Mouse (Mus musculus): Measurements from ENCODE around the gene Prpf4. TPM values are rescaled to one million over a fixed set of nuclear protein-coding genes. Genes with fewer than 3 reads are reported as not detected.

Gene Prpf4
- polyA plus RNA-seq (2015; fragmentation: Nextera tagmentation; extraction: Ambion mirVana) = 6.9 and 8.0 TPM in 2 replicates

DNA sequence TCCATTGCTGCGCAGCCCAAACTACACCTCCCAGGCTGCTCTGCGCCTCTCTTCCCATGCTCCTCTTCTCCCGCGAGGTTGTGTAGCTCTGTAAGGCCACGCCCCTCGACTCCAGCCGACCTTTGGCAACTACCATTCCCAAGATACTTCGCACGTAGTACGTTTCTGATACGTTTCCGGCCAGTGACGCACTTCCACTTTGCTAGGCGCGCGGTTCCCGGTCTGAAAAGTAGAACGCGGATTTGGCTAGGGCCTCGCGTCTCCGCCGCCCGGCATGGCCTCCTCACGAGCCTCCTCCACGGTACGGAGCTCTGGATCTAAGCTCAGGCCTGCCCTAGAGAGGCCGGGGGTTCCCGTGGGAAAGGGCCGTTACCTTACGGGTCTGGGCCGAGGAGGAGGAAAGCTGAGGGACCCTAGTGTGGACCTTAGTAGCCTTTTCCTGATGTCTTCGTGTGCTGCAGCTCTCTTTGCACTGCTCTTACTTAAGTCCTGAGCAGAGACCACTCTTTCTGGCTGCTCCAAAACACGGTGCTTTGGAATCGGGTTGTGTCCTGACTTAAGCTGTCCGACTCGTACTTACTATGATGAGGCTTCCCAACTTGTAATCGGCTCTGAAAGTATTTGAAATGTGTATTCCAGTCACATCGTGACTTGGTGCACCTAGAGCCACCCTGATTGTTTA lies at the start of gene Prpf4, which contains the start of gene Cdc26:
TSS of gene Prpf4 (plus strand) at position 197 of the 682 bp plus-strand sequence.
TSS of gene Cdc26 (minus strand) at position 42 of the 682 bp plus-strand sequence.
- Histone ChIP-seq H3K9ac (ENCODE audit: low read depth, low read length) (peak within 1 kb of the TSS; percentile 72), H3K27me3 (replicated peaks; ENCODE audit: control insufficient read depth, insufficient read depth, low read length) (no peaks in the 10 kb centered on the region), H3K27ac (ENCODE audit: low read depth, low read length) (peak within 1 kb of the TSS; percentile 84), H3K4me1 (replicated peaks; ENCODE audit: control insufficient read depth, insufficient read depth, low read length) (no peaks in the 10 kb centered on the region), H3K4me3 (ENCODE audit: low read depth, low read length) (peak within 1 kb of the TSS; percentile 65), H3K4me2 (replicated peaks; ENCODE audit: low read depth) (peak within 1 kb of the TSS; percentile 67), H3K9me3 (ENCODE audit: control insufficient read depth) (no peaks in the 10 kb centered on the region), H3K36me3 (ENCODE audit: control insufficient read depth, insufficient read depth) (peaks cover 23% of the 10 kb centered on the region)
- peak; percentile 98 for ATAC-seq
- WGBS = under 1% methylated on average over 39 of the region's 39 CpGs
- no peak for TF ChIP-seq CTCF (IDR thresholded peaks at IDR 0.05; ENCODE audit: low read depth)

DNA sequence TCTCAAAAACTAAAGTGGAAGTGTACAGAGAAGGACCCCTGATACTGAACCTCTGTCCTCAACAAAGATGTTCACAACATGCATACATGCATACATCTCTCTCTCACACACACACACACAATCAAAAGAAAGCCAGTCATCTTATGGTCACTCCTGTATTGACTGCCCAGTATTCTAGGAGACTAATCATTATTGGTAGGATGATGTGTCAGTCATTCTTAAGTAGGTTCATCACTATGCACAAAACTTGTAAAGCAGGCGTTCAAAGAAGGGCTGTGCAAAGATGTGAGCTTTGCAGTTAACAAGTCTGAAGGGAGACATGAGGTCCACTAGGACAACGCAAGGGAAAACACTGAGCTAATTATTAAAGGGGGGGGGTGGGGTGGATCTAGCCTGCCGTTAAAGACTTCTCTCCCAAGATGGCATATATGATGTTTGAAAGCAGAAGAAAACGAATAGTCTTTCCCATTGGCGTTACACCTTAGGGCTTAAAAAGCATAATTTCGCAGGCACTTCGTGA lies 49.3 kb upstream of the Prpf4 start:
- Histone ChIP-seq H3K4me2 (replicated peaks; ENCODE audit: low read depth) (peak overlapping the region; percentile 75), H3K9me3 (ENCODE audit: control insufficient read depth) (no peaks in the 10 kb centered on the region), H3K27ac (ENCODE audit: low read depth, low read length) (peak overlapping the region; percentile 85; the same call in 1 of the 2 replicates), H3K4me3 (ENCODE audit: low read depth, low read length) (peak overlapping the region; percentile 83), H3K27me3 (replicated peaks; ENCODE audit: control insufficient read depth, insufficient read depth, low read length) (no peaks in the 10 kb centered on the region), H3K9ac (ENCODE audit: low read depth, low read length) (peak overlapping the region; percentile 68), H3K4me1 (replicated peaks; ENCODE audit: control insufficient read depth, insufficient read depth, low read length) (peaks cover 6% of the 10 kb centered on the region; the same call in 1 of the 2 replicates), H3K36me3 (ENCODE audit: control insufficient read depth, insufficient read depth) (peaks cover 9% of the 10 kb centered on the region; the same call in 1 of the 2 replicates)
- 38% methylated on average over 7 of the region's 7 CpGs for WGBS
- ATAC-seq = no peak
- no peak for TF ChIP-seq CTCF (IDR thresholded peaks at IDR 0.05; ENCODE audit: low read depth)

DNA sequence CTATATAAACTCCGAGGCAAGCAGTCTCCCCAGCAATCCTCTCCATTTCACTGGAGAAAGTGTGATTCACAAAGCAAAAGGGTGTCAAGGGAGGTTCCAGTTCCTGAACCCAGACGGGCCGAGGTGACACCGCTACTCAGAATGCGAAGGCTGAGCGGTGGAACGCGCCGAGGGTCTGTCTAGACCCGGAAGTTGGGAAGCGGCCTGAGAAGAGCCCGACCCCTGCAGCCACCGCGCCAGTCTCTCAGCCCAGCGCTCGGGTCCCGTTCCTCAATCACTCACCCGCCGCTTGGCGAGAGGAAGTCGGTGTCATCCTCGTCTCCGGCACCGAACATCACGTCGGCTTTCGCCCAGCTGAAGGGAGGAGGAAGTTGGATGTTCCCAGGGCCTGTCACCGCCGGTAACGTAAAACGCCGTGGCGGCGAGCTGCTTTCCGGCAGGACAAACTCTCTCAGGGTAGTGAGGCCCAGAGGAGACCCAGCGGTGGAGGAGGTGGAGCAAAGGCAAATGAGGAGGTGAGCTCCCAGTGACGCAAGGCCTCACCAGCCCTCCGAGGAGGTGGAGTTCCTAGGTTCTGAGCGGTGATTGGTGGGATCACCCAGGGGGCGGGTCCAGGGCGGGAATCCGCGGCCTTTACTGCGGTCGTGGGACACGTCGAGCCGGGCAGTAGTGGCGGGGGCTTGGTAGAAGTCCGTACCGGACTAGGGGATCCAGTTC lies 48.4 kb upstream of the Prpf4 start, which contains the start of the genes Fkbp15 and Slc31a1:
TSS of gene Fkbp15 (minus strand) at position 461 of the 717 bp plus-strand sequence.
TSS of gene Slc31a1 (plus strand) at position 640 of the 717 bp plus-strand sequence.
- under 1% methylated on average over 51 of the region's 51 CpGs for WGBS
- peak within 1 kb of the TSS; percentile 87 for H3K27ac ChIP-seq (ENCODE audit: low read depth, low read length)
- H3K4me3 ChIP-seq (ENCODE audit: low read depth, low read length) = peak within 1 kb of the TSS; percentile 83
- peak within 1 kb of the TSS; percentile 86 for H3K9ac ChIP-seq (ENCODE audit: low read depth, low read length)
- peak within 1 kb of the TSS; percentile 75 for H3K4me2 ChIP-seq (replicated peaks; ENCODE audit: low read depth)
- H3K27me3 ChIP-seq (replicated peaks; ENCODE audit: control insufficient read depth, insufficient read depth, low read length) = no peaks in the 10 kb centered on the region
- peaks cover 9% of the 10 kb centered on the region; the same call in 1 of the 2 replicates for H3K36me3 ChIP-seq (ENCODE audit: control insufficient read depth, insufficient read depth)
- TF ChIP-seq CTCF (IDR thresholded peaks at IDR 0.05; ENCODE audit: low read depth) = no peak
- no peaks in the 10 kb centered on the region for H3K9me3 ChIP-seq (ENCODE audit: control insufficient read depth)
- peaks cover 7% of the 10 kb centered on the region; the same call in 1 of the 2 replicates for H3K4me1 ChIP-seq (replicated peaks; ENCODE audit: control insufficient read depth, insufficient read depth, low read length)
- peak; percentile 100 for ATAC-seq

DNA sequence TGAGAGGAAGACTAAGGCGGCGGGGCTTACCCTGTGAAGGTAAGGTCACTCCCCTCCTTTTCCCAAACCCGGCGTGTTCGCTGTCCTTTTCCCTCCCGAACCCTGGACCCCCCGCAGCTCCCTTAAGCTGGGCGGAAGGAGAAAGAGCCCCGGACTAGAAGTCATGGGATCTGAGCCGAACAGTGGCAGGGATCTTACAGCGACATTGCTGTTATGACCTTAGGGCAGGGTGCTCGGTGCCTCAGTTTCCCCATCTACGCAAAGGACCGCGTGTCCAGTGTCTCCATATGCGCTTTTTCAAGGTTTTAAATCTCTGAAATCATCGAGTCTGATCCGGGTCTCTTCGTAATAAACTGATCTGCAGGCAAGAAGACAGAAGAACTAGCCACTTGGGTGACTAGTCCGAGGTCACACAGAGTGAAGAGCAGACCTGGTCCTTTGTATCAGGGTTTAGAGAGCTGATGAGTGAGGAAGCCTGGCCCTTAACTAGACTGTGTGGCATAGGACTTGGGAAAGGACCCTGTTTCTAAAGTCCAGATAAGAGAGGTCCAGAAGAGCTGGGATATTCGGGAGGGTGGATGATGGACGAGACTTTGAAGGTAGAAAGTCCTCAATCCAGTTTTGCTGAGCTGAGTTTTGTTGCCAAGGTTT lies 47.7 kb upstream of the Prpf4 start:
- no peak for TF ChIP-seq CTCF (IDR thresholded peaks at IDR 0.05; ENCODE audit: low read depth)
- Histone ChIP-seq H3K9me3 (ENCODE audit: control insufficient read depth) (no peaks in the 10 kb centered on the region), H3K36me3 (ENCODE audit: control insufficient read depth, insufficient read depth) (peaks cover 9% of the 10 kb centered on the region; the same call in 1 of the 2 replicates), H3K27ac (ENCODE audit: low read depth, low read length) (peak overlapping the region; percentile 87), H3K27me3 (replicated peaks; ENCODE audit: control insufficient read depth, insufficient read depth, low read length) (no peaks in the 10 kb centered on the region), H3K9ac (ENCODE audit: low read depth, low read length) (peak overlapping the region; percentile 86), H3K4me2 (replicated peaks; ENCODE audit: low read depth) (peak overlapping the region; percentile 74), H3K4me1 (replicated peaks; ENCODE audit: control insufficient read depth, insufficient read depth, low read length) (peaks cover 7% of the 10 kb centered on the region; the same call in 1 of the 2 replicates), H3K4me3 (ENCODE audit: low read depth, low read length) (peak overlapping the region; percentile 83)
- ATAC-seq = peak; percentile 45; the same call in 1 of the 2 replicates
- whole genome bisulfite sequencing = under 1% methylated on average over 22 of the region's 22 CpGs

DNA sequence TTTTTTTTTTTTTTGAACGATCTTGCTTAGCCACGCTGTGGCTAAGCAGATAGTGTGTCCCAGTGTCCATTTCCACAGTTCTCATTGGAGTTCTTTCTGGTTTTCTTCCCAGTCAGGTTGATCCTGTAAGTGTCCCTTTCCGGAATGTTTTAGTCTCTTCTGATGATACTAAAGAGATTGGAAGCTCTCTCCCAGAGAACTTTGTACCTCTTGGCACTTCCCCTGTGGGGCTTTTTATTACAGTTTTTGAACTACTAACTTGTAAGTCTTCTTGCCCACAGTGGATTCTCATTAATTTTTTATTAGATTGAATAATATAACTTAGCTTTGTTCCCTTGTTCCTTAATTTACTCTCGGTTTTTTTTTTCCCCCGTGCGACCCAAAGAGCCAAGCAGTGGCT lies 47.0 kb upstream of the Prpf4 start:
- 11% methylated on average over 6 of the region's 6 CpGs for WGBS
- H3K27ac ChIP-seq (ENCODE audit: low read depth, low read length) = peak overlapping the region; percentile 87; the same call in 1 of the 2 replicates

More for the DNA sequence above, 47.0 kb upstream of the Prpf4 start:
- H3K4me1 ChIP-seq (replicated peaks; ENCODE audit: control insufficient read depth, insufficient read depth, low read length) = peaks cover 7% of the 10 kb centered on the region; the same call in 1 of the 2 replicates
- H3K9me3 ChIP-seq (ENCODE audit: control insufficient read depth) = no peaks in the 10 kb centered on the region
- peak overlapping the region; percentile 86 for H3K9ac ChIP-seq (ENCODE audit: low read depth, low read length)
- no peak for TF ChIP-seq CTCF (IDR thresholded peaks at IDR 0.05; ENCODE audit: low read depth)
- ATAC-seq = no peak
- peaks cover 3% of the 10 kb centered on the region; the same call in 1 of the 2 replicates for H3K36me3 ChIP-seq (ENCODE audit: control insufficient read depth, insufficient read depth)
- peak overlapping the region; percentile 74 for H3K4me2 ChIP-seq (replicated peaks; ENCODE audit: low read depth)
- no peaks in the 10 kb centered on the region for H3K27me3 ChIP-seq (replicated peaks; ENCODE audit: control insufficient read depth, insufficient read depth, low read length)
- peak overlapping the region; percentile 83 for H3K4me3 ChIP-seq (ENCODE audit: low read depth, low read length)

Data from intestine, postnatal 0 days (tissue).